Mouse (Mus musculus): Measurements from ENCODE around the gene Frg2f1.
A peak's percentile ranks its signal among the peaks of the same experiment; 100 is the strongest.
"Not testable (repeated sequence)": the region's sequence is repeated elsewhere in the genome, so short reads cannot be mapped to it uniquely, and the experiment has no call there.

The Frg2f1 gene

GRCm38 (mm10) chr4:119539031-119539824 is at the start of gene Frg2f1:
TSS of gene Frg2f1 (minus strand) at chr4:119539529.
- DNase-seq, result peak; percentile 96

GRCm38 (mm10) chr4:119588037-119588436 is 48.7 kb upstream of the Frg2f1 start:
- DNase-seq, result no peak

- no peak for DNase-seq
Measured at GRCm38 (mm10) chr4:119575459-119575858, 36.1 kb upstream of the Frg2f1 start.

GRCm38 (mm10) chr4:119574504-119574903 is 35.2 kb upstream of the Frg2f1 start:
- DNase-seq, result no peak

- DNase-seq, result no peak
Measured at GRCm38 (mm10) chr4:119572682-119573081, 33.4 kb upstream of the Frg2f1 start.

- no peak for DNase-seq
Measured at GRCm38 (mm10) chr4:119566322-119566835, 27.1 kb upstream of the Frg2f1 start.

GRCm38 (mm10) chr4:119563136-119563535 is 23.8 kb upstream of the Frg2f1 start:
- DNase-seq, result no peak

- no peak for DNase-seq
Measured at GRCm38 (mm10) chr4:119555466-119555865, 16.1 kb upstream of the Frg2f1 start.

- no peak for DNase-seq
Measured at GRCm38 (mm10) chr4:119550864-119551263, 11.5 kb upstream of the Frg2f1 start.

- no peak for DNase-seq
Measured at GRCm38 (mm10) chr4:119540533-119540890, 1.2 kb upstream of the Frg2f1 start.

- DNase-seq, result peak; percentile 75
Measured at GRCm38 (mm10) chr4:119539836-119540532, 655 bp upstream of the Frg2f1 start.

- DNase-seq, result no peak
Measured at GRCm38 (mm10) chr4:119537436-119537835, 1.9 kb downstream of the Frg2f1 start.

GRCm38 (mm10) chr4:119536615-119537014 is 2.7 kb downstream of the Frg2f1 start, which contains the start of gene Foxj3:
TSS of gene Foxj3 (plus strand) at chr4:119537004.
- DNase-seq, result not testable (repeated sequence)

- no peak for DNase-seq
Measured at GRCm38 (mm10) chr4:119535103-119535502, 4.2 kb downstream of the Frg2f1 start.

GRCm38 (mm10) chr4:119531813-119532212 is 7.5 kb downstream of the Frg2f1 start:
- peak; percentile 41 for DNase-seq

GRCm38 (mm10) chr4:119526329-119526845 is 12.9 kb downstream of the Frg2f1 start:
- no peak for DNase-seq

GRCm38 (mm10) chr4:119524466-119524865 is 14.9 kb downstream of the Frg2f1 start:
- no peak for DNase-seq

GRCm38 (mm10) chr4:119524010-119524409 is 15.3 kb downstream of the Frg2f1 start:
- no peak for DNase-seq

GRCm38 (mm10) chr4:119523575-119523974 is 15.8 kb downstream of the Frg2f1 start:
- no peak for DNase-seq

GRCm38 (mm10) chr4:119512731-119513141 is 26.6 kb downstream of the Frg2f1 start:
- DNase-seq, result no peak

GRCm38 (mm10) chr4:119511591-119511990 is 27.7 kb downstream of the Frg2f1 start:
- no peak for DNase-seq

- no peak for DNase-seq
Measured at GRCm38 (mm10) chr4:119498319-119498848, 40.9 kb downstream of the Frg2f1 start.

- no peak for DNase-seq
Measured at GRCm38 (mm10) chr4:119492933-119493327, 46.4 kb downstream of the Frg2f1 start.
